Mouse (Mus musculus) monocyte, adult 5-6 weeks (primary cell): ENCODE measurements around the gene Polr2m. TPM values are rescaled to one million over a fixed set of nuclear protein-coding genes. Genes with fewer than 3 reads are reported as not detected.

Experiments
- ATAC-seq: fragments of 153-309, 156-312 bp; replicated peaks from 2 replicates; pipeline ENCODE4 v1.8.0; 2017; ENCODE audit warnings: mild to moderate bottlenecking; ENCODE audit not compliant: low TSS enrichment, insufficient number of reproducible peaks, severe bottlenecking, poor library complexity, low FRiP score
- total RNA-seq: library from RNA; stranded (forward); fragments of 200-1000, 200-491, 200-594 nt; gene quantifications from 3 replicates; pipeline ENCODE4 v1.2.3, GENCODE M21; 2017

Gene Polr2m
- total RNA-seq, 1 experiment from 2014 or later: 79.4 TPM

- no peak for ATAC-seq
Measured at GRCm38 (mm10) chr9:71479413-71479812, 6.3 kb downstream of the Polr2m start.

DNA sequence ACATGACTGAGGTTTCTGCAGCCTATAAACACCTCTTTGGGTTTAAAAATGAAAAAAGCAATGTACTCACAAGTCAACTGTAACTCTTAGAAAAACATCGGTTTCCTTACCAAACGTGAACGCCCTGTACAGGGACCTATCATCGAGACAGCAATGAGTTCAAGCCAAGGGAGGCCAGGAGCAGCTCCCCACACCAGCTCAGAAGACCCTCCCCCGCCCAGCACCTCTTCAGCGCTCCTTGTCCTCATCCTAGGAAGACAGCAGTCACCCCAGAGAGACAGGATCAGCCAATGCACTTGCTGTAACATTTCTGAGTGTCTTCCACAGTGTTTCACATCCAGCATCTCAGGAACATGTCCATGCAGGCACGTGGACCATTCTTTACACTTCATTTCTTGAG is 7.1 kb downstream of the Polr2m start:
- no peak for ATAC-seq

GRCm38 (mm10) chr9:71476601-71477000 is 9.1 kb downstream of the Polr2m start:
- no peak for ATAC-seq

GRCm38 (mm10) chr9:71475536-71475935 is 10.2 kb downstream of the Polr2m start:
- no peak for ATAC-seq

DNA sequence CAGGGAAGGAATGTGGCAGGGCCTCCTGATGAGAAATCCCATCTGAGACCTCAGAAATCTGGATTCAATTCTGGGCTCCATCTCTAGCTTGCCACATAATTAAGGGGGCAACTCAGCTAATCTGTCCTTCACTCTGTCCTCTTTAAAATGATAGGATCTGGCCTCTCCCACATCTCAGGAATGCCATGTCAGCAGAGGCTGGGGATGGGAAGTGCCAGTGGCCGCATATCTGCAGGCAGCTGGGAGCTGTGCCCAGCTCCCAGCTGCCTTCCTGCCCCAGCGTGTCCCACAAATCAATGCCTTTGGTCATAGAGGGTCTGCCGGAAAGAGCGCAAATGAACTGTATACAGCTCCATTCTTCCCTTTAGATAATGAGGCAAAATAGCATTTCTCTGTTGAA is 18.3 kb downstream of the Polr2m start:
- ATAC-seq: no peak

DNA sequence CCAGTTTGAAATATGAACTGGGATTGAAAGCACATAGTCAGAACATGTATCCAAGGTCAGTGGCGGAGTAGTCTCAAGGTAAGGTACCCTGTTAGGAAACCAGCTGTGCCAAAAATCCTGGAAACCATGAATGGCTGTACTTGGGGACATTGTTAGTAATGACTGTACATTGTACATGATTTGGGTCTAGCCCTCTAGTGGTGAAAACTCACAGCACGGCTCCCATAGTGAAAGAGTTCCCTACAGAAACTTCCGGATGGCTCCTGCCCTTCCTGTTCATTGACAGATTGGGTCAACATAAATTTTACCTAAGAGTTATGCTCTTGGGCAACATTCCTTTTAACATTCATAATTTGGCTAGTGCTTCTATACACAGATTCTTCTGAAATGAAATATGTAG is 19.6 kb downstream of the Polr2m start:
- no peak for ATAC-seq

- ATAC-seq: no peak
Measured at GRCm38 (mm10) chr9:71463072-71463667, 22.6 kb downstream of the Polr2m start.

GRCm38 (mm10) chr9:71456738-71457137 is 29.0 kb downstream of the Polr2m start:
- ATAC-seq: no peak

DNA sequence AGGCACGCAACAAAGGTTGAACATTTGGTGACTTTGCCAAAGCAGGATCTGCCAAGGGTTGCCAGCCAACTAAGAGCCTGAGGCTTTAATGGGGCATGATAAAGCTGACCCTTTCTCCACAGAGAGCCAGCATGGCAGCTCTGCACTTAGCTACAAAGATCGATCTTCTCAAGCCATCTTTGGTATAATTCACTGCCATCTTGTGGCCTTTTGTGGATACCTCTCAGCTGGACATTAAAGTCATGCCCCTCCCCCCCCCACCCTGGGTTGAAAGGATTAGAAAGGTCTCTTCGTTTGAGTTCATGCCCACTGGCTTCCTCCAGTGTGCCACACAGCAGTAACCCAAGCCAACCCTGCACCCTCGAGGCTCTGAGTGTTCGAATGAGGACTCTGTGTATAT is 31.8 kb downstream of the Polr2m start:
- no peak for ATAC-seq

GRCm38 (mm10) chr9:71453352-71453751 is 32.4 kb downstream of the Polr2m start:
- no peak for ATAC-seq

GRCm38 (mm10) chr9:71450626-71451025 is 35.1 kb downstream of the Polr2m start:
- no peak for ATAC-seq

- no peak for ATAC-seq
Measured at GRCm38 (mm10) chr9:71447573-71447972, 38.2 kb downstream of the Polr2m start.

GRCm38 (mm10) chr9:71445308-71445707 is 40.4 kb downstream of the Polr2m start:
- ATAC-seq: no peak

DNA sequence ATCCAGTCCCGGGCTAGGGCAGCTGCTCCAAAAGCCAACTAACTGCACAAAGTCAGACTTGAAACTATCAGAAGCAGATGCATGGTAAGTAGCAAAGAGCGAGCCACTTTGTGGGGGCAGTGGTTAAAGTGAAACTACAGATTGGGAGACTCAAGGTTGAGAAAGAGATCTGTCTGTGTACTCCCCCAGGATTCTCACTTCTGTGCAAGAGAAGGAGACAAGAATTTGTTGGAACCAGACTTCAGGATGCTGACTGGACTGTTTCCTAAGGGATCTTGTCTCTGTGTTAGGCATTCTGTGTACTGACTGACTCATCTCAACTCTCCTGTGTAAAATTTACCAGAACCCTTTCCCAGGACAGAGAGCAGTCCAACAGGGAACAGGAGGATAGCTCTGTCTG is 47.6 kb downstream of the Polr2m start:
- no peak for ATAC-seq

Other genes with a start within 250 kb of the Polr2m start
- 4.8 to 11.3 TPM (median 6.2 TPM) in 3 replicates for gene Myzap, start 106.4 kb upstream of the Polr2m start, total RNA-seq